Mouse (Mus musculus) cortical plate, adult 2 months (tissue): Measurements from ENCODE around the gene Gm37240.

Experiments used
- CTCF ChIP-seq: fragments of 200-500 bp; IDR thresholded peaks from 2 replicates; pipeline ENCODE4 v1.5.1; 2011; ENCODE audit warnings: mild to moderate bottlenecking, control low read depth, low read length; ENCODE audit not compliant: insufficient read depth; ENCODE audit errors: extremely low read depth
- POLR2A ChIP-seq: fragments of 200-500 bp; IDR thresholded peaks from 2 replicates; pipeline ENCODE4 v1.6.1; 2011; ENCODE audit warnings: mild to moderate bottlenecking, low read length, control low read depth; ENCODE audit not compliant: insufficient read depth; ENCODE audit errors: extremely low read depth

DNA sequence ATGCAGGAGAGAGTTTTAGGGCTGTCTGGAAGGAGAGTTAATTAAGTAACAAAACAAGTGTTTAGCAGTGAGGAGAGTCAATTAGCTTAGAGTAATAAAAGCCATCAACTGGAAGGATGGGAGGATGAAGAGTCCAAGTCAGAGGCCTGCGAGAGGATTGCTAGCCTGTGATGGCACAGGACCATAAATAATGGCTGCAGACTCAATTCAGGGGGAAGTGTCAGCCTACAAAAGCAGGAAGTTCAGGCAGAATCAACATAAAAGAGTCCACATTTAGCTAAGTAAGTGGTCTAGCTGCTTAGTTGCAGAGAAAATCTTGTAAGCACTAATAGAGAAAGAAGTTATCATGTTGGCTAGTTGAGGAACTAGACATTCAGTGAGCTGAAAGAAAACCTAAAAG is 1019.3 kb downstream of the Gm37240 start:
- TF ChIP-seq CTCF: no peak
- no peak for TF ChIP-seq POLR2A
